Mouse (Mus musculus): ENCODE data around the gene Ubald2.

DNA sequence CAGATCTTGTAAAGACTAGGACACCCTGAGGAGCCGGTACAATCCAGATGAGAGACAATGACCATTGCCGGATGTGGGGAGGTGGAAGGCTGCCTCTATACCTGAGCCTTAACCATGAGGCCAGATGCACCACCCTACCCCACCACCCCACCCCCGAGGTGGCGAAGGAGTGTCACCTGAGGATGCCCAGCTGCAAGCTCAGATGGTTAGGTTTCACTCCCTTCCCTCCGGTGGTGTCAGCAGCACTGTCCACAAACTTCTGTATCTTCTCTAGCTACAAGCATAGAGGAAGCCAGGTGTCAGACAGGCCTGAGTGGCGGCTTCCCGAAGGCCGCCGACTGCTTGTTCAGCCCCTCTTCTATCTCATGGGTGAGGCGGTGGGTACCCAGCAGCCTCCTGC is 20.0 kb downstream of the Ubald2 start:
- TF ChIP-seq CTCF (IDR thresholded peaks at IDR 0.05; ENCODE audit: low read depth) (no peak), EP300 (IDR thresholded peaks at IDR 0.05; ENCODE audit: low read depth) (no peak)

All from heart, postnatal 0 days (tissue).